Mouse (Mus musculus): ENCODE measurements at regions not wholly inside any gene's neighbourhood (a gene's known extent, or its start where the extent isn't known, plus 50 kb on each side); places are given as distances from the start of the nearest gene placed in this dataset.

DNA sequence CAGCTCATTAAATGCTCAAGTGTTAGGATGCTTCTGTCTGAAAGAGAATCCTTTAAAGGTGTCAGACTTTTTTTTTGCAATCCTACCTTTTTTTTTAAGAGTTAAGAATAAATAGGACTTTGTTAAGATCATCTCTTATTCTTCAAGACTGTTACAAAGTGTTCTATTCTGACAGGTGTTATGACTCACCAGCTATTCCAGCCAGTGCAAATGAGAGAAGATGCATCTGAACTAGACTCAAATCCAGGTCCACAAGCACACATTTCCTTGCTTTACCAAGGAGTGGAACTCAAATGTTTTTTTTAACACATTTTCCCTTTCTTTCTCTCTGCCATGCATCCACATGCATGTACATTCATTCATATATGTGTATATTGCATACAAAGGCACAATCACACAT, 98.4 kb upstream of the Atp10a start:
- no peak for ATAC-seq (ENCODE audit: extremely low read depth, insufficient number of reproducible peaks, low FRiP score, poor library complexity, severe bottlenecking)

DNA sequence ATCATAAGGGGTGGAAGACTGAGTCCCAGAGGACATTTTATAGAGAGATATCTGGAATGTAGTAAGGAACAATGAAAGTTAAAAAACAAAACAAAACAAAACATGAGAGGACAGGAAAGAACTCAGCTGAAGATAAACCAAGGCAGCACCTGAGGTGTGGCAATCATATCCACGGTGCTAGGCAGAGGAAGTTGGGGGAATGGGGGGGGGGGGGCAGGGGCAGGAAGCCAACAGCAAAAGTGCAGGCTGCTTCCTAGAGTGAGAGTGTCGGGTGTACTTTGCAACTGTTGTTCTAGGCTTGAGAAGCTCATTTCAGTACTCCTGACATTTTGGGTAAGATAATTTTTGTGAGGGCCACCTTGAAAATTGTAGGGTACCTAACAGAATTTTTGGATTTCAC, 87.2 kb upstream of the Atp10a start:
- no peak for ATAC-seq (ENCODE audit: extremely low read depth, insufficient number of reproducible peaks, low FRiP score, poor library complexity, severe bottlenecking)

DNA sequence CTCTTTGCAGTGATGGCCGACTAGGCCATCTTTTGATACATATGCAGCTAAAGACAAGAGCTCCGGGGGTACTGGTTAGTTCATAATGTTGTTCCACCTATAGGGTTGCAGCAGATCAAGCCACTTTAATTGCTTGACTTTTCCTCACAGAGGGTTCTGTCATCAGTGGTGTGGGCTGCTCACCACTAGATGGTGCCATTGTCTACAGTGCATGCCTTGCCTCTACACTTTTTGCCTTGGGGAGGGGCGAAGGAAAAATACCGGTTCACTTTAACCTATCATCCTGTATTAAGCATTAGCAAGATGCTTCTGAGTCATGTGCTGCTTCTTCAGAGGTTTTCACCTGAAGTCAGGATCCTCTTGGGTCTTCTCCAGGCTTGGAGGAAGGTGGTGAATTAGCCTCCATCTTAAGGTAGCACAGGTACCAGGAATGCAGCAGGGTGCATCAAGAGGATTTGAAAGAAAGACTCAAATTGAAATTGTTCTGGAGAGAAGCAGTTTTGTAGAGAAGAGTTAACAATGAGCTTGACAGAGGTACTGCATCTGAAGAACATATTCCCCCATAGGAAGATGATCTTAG, 71.6 kb upstream of the Atp10a start:
- peak; percentile 60; the same call in 1 of the 2 replicates for ATAC-seq (ENCODE audit: extremely low read depth, insufficient number of reproducible peaks, low FRiP score, poor library complexity, severe bottlenecking)

DNA sequence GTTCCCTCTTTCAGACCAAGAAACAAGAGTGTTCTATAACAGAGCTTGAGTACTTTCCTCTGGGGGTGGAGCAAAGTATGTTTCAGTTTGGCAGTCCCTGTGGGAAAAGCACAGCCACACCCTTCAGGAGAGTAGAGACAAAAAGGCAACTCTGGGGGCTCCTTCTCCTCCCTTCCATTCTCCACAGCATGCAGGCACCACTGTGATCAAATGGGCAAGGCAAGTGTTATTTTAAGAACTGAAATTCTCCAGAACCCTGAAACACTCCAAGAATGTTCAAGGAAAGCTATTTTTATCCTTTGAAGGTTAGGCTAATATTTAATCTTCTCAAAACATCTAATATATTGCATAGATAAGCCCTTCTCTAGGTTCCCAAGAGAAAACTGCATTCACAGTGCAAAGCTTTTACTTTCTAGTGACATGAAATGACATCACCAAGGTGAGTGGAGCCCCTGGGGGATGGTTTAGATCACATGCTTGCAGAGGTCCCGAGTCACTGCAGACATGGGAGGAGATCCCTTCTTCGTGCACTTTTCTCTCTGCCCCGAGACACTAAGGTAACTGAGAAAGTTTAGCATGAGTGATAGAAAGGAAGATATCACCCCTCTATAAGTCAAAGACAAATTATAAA, 70.2 kb upstream of the Atp10a start:
- no peak for ATAC-seq (ENCODE audit: extremely low read depth, insufficient number of reproducible peaks, low FRiP score, poor library complexity, severe bottlenecking)

DNA sequence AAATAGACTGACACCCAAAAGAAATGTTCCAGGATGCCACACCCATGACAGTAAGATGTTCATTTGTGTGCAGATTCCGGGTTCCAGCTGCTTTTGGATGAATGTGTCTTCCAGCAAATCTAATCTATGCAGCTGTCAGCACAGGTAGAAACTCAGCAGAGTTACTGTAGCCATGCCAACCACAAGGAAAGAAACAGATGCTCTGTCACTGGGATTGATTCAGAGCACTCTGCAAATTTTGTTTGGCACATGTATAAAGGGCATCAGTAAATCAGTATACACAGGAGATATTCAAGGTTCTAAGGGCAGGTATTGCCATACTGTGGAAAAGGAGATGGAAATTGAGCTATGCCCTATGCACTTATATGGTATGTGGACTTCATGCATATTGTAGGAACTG, 60.0 kb upstream of the Atp10a start:
- no peak for ATAC-seq (ENCODE audit: extremely low read depth, insufficient number of reproducible peaks, low FRiP score, poor library complexity, severe bottlenecking)

Data from neutrophil, adult 5-6 weeks (primary cell).